Mouse (Mus musculus) heart, adult 11 months (tissue): Measurements from ENCODE around the gene Hoxa11.

Source experiments
- DNase-seq: peaks from one replicate; pipeline ENCODE4 v3.0.0; 2022

Hoxa11 gene

DNA sequence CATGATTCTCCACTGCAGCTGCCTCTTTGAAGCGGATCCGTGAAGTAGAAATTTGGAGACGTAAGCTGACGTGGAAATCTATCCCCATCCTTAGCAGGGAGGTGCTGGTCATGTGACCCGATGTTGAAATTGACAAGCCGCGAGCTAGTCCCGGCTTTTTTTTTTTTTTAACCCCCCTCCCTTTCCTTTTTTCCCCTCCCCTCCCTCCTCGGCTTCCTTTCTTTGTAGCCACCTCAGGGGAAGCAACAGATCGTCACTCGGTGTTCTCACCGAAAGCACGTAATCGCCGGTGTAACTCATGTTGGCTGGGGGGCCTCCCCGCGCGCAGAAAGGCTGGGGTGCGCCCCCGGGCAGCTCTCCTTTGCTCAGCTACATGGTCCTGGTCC is at the start of gene Hoxa11:
Gene Hoxa11 (minus strand): TSS at position 54 of the 386 bp plus-strand sequence.
- no peak for DNase-seq

DNA sequence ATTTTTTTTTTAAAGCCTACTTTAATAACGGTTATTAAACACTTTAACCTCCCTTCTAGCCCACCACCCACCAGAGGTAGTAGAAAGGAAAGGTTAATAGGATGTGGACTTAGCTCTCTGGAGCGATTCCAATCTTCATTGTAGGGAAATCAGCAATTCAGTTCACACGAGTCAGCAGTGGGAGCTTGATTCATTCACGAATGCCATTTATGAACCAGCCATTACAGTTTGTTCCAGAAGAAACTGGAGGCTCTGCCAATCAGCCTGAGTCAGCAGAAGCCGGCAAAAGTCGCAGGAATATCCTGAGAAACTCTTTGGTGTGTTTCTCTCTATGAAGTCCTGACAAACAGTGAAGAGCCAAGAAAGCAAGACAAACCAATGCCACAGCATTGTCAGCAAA is 49.0 kb upstream of the Hoxa11 start:
- no peak for DNase-seq

DNA sequence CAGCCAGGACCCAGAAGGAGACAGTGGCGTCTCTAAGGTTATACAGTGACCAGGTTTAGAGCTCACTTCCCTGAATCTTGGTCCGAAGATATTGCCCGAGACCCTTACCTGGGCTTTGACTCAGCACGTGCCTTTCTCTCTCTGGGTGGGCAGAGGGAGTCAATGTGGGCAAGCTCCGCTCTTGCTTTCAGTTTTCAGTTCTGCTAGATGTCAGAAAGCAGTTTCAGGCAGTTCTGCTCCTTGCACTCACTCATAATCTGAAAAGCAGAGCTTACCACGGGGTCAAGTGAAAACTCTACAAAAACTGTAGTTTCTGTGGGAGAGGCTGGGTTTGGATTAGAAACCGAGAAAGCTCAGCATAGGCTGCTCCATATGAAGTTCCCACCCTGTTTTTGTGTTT is 46.7 kb upstream of the Hoxa11 start:
- no peak for DNase-seq

DNA sequence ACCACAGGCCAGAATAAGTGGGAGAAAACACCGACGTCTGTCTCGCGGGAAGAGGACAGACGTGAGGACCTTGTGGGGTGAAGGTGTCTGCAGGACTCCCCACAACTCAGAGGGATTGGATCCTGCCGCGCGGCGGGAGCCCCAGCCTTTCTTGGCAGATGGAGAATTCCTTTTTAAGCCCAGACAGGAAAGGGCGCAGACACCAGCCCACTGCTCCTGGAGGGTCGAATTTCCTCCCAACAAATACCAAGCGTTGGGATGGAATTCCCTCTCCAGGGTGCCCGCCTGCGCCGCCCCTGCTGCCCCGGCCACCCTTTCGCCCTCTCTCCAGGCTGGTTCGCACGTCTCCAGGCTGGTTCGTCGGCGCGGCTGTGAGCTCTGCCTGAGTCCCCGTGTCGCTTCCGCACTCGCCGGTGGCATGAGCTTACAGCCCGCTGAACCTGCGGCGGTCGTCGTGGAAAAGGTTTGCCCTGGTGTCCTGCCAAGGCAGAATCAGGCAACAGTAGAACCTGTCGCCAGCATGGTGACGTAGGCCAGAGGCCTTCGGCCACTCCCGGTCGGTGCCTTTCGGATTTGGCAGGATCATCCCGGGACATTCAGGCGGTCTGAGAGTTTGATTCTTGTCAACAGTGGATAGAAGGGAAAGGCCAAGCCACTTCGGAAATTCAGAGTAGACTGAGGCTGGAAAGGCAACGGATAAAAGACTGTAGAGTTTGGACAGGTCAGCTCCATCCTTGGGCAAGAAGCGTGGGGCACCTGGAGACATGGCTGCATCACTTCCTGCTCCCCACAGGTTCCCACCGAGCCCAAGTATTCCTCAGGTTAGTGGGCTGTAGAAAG is 45.6 kb upstream of the Hoxa11 start:
- no peak for DNase-seq

DNA sequence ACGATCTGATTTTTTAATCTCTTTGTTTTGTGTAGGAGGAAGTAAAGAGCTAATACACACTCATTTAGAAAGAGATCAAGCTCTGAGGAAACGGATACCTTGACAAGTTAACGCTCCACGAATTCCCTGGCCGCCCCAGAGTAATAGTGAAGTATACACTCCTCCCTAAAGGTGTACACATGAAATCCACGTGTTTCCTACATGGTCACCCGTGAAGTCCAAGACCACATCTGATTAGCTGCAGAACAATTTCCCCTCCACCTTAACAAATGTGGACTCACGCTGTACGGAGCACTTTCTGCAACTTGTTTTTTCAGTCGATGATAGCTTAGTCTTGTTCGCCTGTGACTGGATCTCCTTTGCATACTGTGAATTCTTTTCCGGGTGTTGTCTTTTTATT is 44.6 kb upstream of the Hoxa11 start:
- no peak for DNase-seq

DNA sequence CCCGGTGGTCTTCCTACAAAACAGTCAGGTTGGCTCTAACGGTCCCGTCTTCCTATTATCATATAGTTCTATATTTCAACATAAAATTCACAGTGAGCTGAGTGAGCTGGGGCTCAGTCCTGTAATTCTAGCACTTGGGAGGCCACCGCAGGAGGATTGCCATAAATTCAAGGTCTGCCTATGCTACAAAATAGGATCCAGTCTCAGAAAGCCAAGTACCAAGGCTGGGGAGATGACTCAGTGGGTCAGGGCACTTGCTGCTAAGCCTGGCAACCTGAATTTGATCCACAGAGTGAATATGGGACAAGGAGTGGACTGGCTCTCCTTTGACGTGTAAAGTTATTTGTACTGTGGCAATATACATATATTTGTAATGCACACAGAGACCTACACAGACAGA is 38.3 kb upstream of the Hoxa11 start:
- DNase-seq: no peak

DNA sequence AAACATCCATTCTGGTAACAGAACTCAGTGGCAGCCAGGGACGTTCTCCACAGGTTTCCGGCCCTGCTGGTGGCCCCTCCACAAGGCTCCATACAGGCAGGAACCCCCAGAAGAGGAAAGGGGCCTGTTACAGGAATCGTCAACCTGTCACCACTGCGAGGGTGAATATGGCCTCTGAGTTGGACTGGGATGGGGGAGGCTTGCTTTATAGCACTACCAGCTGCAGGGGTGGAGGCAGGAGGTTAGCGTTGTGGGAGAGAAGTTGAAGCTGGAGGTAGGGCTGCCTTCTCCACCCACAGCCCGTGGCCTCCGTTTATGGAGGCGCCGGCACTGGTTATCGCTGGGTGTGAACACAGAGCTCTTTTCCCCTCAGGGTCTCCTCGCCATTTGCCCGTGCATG is 35.5 kb upstream of the Hoxa11 start:
- DNase-seq: no peak

DNA sequence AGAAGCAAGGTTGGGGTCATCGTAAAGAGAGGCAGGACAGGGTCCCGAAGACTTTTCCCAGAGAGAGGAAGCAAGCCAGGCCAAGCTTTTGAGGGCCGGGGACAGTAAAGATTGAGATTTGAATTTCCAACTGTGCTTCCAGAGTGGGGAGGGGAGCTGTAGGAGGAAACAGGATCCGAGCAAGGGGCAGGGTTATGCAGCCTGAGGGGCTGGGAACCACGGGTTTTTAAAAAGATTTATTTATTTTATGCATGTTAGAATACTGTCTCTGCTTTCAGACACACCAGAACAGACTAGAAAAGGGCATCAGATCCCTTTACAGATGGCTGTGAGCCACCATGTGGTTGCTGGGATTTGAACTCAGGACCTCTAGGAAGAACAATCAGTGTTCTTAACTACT is 31.3 kb upstream of the Hoxa11 start:
- DNase-seq: no peak

DNA sequence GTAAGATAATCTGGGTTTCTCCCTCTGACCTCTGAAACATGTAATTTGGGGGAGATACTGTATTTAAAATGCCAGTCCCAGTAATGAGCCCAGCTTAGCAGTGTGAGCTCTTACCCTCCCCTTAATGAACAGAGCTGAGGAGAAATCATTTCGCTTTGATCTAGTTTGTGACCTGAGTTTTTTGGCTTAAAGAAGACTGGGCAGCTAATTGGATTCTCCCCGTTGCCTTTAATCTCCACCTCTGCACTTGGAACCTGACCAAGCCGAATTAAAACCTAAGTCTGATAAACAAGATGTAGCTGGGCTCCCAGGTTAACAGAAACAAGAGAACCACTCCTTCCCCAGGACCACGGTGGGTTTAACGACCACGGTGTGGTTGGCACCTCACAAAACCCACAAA is 30.8 kb upstream of the Hoxa11 start:
- peak; percentile 70 for DNase-seq

DNA sequence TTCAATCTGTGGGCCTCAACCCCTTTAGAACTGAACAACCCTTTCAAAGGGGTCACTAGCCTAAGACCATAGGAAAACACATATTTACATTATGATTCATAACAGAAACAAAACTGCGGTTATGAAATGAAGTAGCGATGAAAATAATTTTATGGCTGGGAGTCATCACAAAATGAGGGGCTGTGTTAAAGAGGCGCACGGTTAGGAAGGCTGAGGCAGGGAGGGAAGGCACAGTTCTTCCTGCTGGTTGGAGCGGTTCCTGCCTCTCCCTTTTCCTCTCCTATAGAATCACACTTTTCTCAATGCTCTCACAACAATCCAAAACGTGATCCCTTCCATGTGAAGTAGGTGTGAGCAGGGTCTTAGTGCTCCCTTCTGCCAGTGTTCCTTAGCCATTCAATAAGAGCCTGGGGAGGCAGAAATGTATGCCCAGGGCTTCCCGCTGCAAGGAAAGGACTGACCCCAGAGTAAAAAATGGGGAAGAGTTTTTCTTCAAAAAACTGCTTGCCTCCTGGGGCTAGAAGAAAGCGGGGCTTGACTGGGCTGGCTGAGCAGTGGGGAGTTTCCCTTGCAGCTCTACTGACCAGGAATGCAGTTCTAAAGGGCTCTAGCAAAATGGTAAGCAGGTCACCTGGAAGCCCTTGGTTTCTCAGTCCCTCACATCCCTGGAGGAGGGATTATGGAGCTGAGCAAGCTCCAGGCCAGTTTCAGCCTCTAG is 30.1 kb upstream of the Hoxa11 start:
- peak; percentile 43 for DNase-seq

DNA sequence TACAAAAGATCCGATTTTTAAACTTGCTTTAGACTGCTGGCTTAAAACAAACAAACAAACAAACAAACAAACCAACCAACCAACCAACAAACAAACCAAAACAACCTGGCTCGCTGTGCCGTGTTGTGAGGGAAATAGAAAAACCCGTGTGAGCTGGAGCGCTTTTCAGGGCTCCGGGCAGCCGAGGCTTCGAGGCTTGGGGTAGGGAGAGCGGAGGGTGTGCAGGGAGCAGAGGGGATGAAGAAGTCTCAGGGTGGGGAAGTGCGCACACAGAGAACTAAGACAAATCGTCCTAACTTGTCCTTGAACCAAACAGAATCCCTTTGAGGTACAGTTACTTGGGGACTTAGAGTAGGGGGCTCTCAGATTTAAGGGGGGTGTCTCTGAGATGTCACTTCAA is 29.0 kb upstream of the Hoxa11 start:
- no peak for DNase-seq

DNA sequence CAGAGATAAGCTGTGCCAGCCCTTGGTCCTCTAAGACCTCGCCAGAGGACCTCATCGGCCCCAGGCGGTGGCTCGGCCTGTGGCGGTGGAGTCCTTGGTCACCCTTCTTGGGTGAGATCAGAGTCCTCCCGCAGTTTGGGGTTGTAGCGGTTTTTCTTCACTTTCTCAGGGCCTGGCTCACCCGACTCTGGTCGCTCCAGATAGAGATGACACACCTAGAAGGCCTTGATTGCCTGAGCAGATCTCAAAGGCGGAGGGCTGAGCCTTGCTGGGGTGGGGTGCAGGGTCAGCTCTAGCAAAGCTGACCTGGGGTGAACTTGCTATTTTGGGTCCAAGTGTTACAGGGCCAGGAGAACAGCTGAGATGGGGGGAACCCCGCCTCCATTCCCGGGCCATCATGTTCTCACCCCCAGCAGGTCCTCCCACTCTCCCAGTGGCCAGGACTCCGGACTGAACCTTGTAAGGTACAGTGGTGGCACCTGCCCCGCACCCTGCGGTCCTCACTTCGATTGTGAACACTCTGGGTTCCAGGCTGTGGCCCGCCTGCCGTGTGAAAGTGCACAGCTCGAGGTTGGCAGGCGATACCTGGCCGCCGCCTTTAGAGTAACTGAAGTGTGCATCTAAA is 28.2 kb upstream of the Hoxa11 start:
- peak; percentile 86 for DNase-seq

DNA sequence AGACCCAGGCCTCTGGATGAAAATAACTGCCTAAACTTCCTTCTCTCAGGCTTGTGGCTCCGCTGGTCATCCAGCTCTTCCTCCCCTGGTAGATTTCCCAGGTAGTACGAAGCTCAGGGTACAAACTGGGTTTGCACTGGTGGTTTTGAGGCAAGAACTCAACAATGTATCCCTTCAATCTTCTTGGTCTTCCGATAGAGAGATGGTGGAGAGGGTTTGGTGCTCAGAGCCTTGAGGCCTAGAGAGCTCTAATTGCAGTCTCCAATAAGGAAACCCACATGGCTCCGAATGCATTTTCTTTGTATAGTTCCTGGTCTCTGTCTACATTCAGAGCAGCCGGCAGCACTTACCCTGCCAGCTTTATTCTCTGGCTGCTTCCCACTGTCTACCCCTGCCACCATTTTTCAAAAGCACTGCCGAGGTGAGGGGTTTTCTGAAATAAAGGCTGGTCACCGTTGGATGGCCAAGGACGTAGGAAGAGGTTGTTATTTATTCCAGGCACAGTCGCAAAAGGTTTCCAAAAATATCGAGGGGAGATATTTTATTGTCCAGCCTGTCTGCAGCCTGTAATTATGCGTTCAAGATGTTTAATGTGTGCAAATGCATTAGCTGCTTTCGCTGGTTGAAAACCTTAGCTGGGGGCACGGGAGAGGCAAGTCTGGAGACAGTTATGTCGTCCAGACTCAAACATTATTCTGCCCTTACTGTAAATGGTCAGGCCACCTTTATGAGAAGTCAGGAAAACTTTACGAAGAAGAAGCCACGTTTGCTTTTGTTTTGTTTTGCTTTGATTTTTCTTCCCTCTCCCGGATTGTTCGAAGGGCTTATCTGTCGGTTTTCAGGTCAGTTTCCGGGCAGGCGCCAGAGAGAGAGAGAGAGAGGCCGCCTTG is 27.4 kb upstream of the Hoxa11 start:
- DNase-seq: peak; percentile 41

DNA sequence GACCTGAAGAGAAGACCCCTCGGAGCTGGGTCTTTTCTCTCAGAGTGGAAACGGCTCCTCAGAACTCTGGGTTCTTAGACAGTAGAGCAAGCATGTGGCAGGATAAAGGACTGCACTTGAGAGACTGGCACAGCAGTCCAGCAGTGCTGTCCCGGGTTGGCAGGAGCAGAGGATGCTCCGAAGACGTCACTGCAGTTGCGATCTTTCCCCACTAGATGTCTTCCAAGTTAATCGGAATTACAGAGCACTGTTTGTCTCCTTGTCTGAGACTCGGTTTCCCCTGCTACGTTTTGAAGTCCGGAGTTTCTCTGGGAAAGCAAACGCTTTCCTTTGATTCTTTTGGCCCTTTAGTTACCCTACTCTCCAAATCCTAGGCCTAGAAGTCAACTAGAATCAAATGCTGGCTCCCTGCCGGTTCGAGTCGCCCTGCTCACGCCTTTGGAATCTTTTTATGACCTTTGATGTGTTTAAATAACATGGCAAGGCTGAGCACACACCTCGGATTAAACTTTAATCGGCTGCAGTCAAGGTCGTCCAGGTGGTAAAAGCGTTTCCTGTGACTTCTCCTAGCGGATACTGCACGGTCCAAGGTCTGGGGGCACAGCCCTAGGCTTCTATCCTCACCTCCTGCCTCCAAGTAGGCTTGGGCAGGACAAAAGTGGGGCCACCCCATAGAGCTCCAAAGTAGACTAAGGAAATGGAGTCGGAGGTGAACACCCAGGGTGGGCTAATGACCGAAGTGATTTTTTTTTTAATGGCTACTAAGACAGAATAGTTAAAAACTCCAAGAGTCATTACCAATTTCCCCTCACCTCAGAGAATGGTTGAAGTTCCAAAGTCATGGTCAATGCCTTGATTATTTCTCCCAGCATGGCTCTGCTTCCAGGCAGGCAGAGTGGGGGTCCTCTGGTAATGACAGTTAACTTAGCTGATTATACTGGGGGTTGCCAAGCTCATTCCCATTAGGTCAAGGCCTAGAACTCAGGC is 25.2 kb upstream of the Hoxa11 start:
- peak; percentile 88 for DNase-seq

DNA sequence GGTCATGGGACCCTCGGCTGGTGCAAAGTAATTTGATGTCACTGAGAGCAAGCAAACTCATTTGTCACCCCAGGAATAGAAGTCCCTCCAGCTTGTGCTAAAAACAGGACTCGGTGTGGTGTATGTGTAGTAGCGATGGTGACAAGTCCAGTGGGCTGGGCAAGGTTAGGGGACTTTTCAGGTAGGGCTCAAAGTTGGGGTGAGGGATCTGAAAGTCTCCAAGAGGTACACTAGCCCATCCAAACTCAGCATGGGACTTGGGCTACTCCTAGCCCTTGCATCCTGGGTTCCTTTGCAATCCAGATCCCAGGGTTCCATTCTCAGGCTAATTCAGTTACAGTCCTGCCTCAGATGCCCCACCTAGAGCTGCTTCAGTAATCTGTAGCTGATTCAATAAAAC is 23.1 kb upstream of the Hoxa11 start:
- peak; percentile 77 for DNase-seq

DNA sequence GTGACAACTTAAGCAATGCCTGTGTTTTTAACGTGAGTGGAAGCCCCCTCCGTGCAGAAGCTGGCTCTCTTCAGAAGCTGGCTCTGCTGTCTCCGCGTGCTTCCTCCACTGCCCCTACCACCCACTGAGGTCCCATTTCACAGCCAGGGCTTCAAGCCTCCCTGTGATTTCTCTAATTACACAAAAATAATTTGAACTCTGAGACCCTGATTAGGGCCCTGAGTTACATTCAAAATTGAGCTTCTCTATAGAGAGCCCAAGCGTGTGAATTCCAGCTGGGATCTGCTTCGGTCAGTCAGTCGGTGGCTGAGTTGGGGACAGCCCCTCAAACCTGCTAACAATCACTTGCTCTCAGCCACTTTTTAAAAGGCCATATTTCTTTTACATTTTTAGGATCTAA is 22.7 kb upstream of the Hoxa11 start:
- DNase-seq: no peak

DNA sequence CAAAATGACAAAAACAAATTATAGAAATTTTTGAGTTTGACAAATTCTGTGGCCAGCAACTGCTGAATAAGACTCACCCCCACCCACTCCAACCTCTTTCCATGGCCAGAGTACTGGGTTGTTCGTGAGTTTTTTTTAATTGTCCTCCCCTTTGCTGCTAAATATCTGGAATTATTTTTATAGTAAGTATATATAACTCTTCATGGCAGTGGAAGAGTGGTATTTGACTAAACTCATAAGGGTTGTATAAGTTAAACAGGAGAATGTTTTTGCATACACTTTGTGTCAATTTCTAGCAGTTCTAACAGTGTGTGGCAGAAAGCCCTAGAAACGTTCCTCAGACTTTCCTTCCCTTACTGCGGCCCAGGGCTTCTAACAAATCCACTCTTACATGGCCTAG is 22.1 kb upstream of the Hoxa11 start:
- DNase-seq: no peak

DNA sequence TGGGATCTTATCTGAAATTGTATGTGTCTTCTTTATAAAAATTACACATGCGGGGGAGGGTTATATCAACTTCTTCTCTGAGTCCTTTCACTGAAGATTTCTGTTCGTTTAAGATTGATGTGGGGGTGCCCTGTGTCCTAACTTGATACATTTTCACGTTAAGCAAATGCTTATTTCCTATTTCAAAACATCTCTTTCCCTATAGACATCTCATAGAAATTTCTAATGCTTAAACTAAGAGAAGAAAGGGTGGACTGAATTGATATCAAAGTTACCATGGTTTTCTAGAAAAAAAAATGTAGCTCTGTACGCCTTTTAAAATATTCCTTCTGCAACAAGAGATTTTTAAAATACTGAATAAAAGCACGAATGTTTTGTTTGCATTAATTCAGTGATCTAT is 21.6 kb upstream of the Hoxa11 start:
- DNase-seq: no peak

DNA sequence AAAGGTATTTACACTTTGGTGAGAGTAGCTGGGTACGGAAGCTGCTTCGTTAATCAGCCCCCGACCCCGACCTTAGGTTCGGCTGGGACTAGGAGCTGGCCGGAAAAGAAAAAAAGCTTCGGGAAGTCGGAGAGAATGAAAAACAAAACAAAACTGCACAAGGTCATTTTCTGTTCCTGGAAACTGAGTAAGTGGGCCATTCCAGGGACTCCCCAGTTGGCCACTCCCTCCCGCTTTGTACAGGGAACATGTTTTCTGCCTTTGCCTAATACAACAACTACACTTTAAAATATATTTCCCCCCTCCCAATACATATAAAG is 21.0 kb upstream of the Hoxa11 start:
- peak; percentile 53 for DNase-seq

DNA sequence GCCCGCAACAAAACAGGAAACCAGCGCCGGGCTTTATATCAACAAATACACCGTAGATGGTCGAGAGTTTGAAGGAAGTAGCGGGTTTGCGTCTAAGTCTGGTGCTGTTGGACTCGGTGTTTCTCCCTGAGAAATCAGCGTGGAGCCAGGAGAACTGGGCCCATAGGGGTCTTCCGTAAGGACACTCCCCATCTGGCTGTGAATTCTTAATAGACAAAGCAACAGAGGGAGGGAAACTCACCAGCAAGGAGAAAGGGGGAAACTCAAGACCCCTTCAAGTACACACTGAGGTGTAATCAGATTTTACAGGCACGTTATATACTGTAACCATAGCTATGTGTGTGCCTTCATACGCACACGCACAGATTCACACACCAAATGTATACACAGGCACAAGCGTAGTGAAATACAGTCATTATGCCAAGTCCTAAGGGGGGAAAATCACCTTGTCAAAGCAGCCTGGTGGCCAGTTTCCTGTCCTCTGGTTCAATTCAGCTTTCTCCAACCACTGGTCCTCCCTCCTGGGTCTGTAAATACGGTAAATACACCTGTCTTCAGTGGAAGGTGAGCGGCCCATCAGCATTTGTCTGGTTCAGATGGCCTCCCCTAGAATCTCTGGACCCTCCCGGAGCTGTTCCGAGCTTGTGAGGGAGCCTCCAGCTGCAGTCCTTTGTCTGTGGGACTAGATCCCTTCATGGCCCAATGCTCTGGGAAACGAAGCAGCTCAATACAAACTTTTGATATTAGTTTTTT is 20.5 kb upstream of the Hoxa11 start:
- DNase-seq: peak; percentile 75

DNA sequence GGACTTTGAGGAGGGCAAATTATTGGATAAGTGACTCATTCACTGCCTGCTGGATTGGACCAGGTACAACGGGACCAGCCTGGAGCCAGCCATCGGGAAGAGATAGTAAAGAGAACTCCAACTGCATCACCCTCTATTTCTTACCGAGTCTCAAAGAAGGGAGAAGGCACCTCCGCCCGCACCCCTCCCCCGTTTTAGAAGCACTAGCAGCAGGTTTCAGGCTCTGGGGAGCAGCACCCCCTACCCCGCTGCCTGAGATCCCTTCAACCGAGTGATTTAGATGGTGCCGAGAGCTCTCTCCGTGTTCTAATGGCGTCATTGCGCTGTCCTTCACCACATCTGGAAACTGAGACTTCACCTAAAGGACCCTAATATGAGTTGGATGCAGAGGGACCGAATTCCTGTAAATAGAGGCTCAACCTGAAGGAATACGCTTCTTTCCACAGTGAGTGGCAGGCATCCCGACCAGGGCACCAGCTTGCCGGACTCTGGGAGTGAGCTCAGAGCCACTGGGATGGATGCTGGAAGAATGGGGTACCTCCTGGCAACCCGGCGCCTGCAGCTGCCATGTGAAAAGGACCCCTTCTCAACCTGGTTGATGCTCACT is 19.8 kb upstream of the Hoxa11 start:
- peak; percentile 80 for DNase-seq
